Mouse (Mus musculus): ENCODE data around the gene B4galnt1.

DNA sequence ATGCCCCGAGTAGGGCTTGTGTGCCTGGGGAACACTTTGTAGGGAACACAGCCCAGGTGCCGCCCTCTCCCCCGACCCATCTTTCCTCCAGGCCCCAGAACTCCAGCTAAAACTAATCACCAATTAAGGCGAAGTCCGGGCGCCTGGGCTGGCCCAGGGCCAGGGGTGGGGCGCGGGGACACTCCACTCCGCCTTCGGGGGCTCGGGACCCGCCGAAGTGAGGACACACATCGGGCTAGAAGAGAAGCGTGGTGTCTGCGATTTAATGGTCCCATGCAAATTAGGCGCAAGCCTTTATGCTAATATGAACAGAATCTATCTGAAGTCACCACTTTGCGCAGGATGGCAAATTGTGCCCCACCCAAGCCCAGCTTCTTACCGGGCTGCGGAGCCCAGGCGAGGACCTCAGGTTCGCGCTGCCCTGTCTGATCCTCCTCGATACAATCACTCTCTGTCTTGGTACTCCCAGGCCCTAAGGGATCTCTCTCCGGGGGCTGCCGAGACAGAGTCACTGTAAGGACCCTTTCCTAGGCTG, 24.2 kb downstream of the B4galnt1 start:
- TF ChIP-seq POLR2A (IDR thresholded peaks at IDR 0.05; ENCODE audit: borderline replicate concordance, insufficient read depth, low read length) (no peak), CTCF (IDR thresholded peaks at IDR 0.05; ENCODE audit: borderline replicate concordance, insufficient read depth, low read depth, low read length) (no peak)
